In the genomic region with DNA sequence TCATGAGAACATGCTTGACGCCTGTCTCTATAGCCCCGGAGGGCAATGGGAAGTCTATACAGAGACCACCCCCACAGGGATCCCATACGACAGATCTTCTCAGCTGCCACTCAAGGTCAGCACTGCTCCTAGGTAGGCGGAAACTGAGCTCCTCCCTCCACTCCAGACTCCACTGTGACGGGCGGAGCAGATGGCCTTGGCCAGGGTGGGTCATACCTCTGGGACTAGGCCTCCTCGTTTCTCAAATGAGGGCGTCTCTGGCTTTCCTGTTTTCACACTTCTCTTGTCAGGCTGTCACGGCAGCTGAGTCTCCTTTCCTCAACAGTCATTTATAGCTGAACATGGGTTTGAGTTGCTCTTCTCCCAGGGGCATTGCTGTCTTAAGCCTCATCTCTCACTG, we compare ENCODE assay signal across 30 mouse cellular contexts.
DNase-seq lines count a peak whose midpoint lies in the region; ATAC-seq and TF ChIP-seq lines count a peak whose summit lies in the region.
"Had no signal": no experiment of that assay in that cellular context is flagged by ENCODE, and none has a peak within 500 bp of the region (broad histone marks: within the 10 kb centered on the region; RNA-seq: fewer than 3 reads in every experiment).

No protein-coding gene starts in this region.

- no peak for TF ChIP-seq POLR2A in brain, embryonic 14.5 days (IDR thresholded peaks at IDR 0.05; ENCODE audit: borderline replicate concordance, extremely low read depth, insufficient read depth, insufficient read length, poor library complexity, severe bottlenecking)

- DNase-seq in forebrain, postnatal 0 days, result no peak
- no peak for DNase-seq in limb, embryonic 10.5 days (ENCODE audit: low spot score)
- DNase-seq in brain, embryonic 14.5 days (ENCODE audit: low read depth), result peak; percentile 51
- DNase-seq in heart, postnatal 4 days, result no peak
- DNase-seq: adrenal gland, adult 2 months; adrenal gland, postnatal 36 days; cerebellum, adult 8-10 months; cerebellum, postnatal 25 days; gastrocnemius, adult 2 months; gastrocnemius, postnatal 36 days; heart, adult 18-20 months; kidney, adult 8-10 months; kidney, postnatal 4 days; layer of hippocampus, adult 9-11 months; liver, embryonic 13.5 days; lung, adult 2 months; lung, postnatal 10 days; midbrain, embryonic 14.5 days; right cerebral cortex, postnatal 4 days; thymus, adult 2 months; thymus, postnatal 36 days had no signal

- no peak for TF ChIP-seq CTCF in forebrain, postnatal 0 days (IDR thresholded peaks at IDR 0.05; ENCODE audit: low read depth)
- no peak for TF ChIP-seq CTCF in brain, embryonic 14.5 days (IDR thresholded peaks at IDR 0.05; ENCODE audit: borderline replicate concordance, extremely low read depth, insufficient read depth, insufficient read length)

- no peak overlapping the region for H3K9ac ChIP-seq in forebrain, embryonic 15.5 days (replicated peaks)
- H3K9ac ChIP-seq in forebrain, postnatal 0 days, result no peak overlapping the region
- H3K9ac ChIP-seq in limb, embryonic 12.5 days (replicated peaks), result 0 out of 2 replicates have a peak overlapping the region, but pooled peaks have one; percentile 8
- H3K9ac ChIP-seq in hindbrain, embryonic 13.5 days, result no peak overlapping the region
- H3K9ac ChIP-seq: intestine, embryonic 15.5 days; liver, embryonic 13.5 days had no signal

- no peaks in the 10 kb centered on the region for H3K36me3 ChIP-seq in forebrain, embryonic 15.5 days
- H3K36me3 ChIP-seq in forebrain, postnatal 0 days (ENCODE audit: insufficient read depth), result no peaks in the 10 kb centered on the region
- H3K36me3 ChIP-seq in limb, embryonic 12.5 days, result no peaks in the 10 kb centered on the region
- no peaks in the 10 kb centered on the region for H3K36me3 ChIP-seq in limb, embryonic 10.5 days
- H3K36me3 ChIP-seq in hindbrain, embryonic 13.5 days, result no peaks in the 10 kb centered on the region
- H3K36me3 ChIP-seq: forebrain, embryonic 10.5 days; intestine, embryonic 15.5 days; liver, embryonic 13.5 days had no signal

- WGBS in forebrain, embryonic 15.5 days, result 64% methylated on average over 9 of the region's 9 CpGs
- WGBS in forebrain, postnatal 0 days, result 64% methylated on average over 9 of the region's 9 CpGs
- 64% methylated on average over 9 of the region's 9 CpGs for WGBS in limb, embryonic 12.5 days
- WGBS in limb, embryonic 10.5 days, result 64% methylated on average over 9 of the region's 9 CpGs
- 51% methylated on average over 9 of the region's 9 CpGs for WGBS in hindbrain, embryonic 13.5 days

- no peaks in the 10 kb centered on the region for H3K9me3 ChIP-seq in forebrain, embryonic 15.5 days
- H3K9me3 ChIP-seq in forebrain, postnatal 0 days (ENCODE audit: low read length), result no peaks in the 10 kb centered on the region
- no peaks in the 10 kb centered on the region for H3K9me3 ChIP-seq in limb, embryonic 12.5 days
- no peaks in the 10 kb centered on the region for H3K9me3 ChIP-seq in limb, embryonic 10.5 days (replicated peaks)
- no peaks in the 10 kb centered on the region for H3K9me3 ChIP-seq in hindbrain, embryonic 13.5 days
- H3K9me3 ChIP-seq: forebrain, embryonic 10.5 days; intestine, embryonic 15.5 days; liver, embryonic 13.5 days had no signal

- H3K4me1 ChIP-seq in forebrain, embryonic 15.5 days, result peaks cover 17% of the 10 kb centered on the region
- H3K4me1 ChIP-seq in forebrain, postnatal 0 days (ENCODE audit: insufficient read depth), result no peaks in the 10 kb centered on the region; the same call in 1 of the 2 replicates
- H3K4me1 ChIP-seq in limb, embryonic 12.5 days (replicated peaks), result no peaks in the 10 kb centered on the region
- no peaks in the 10 kb centered on the region for H3K4me1 ChIP-seq in limb, embryonic 10.5 days
- H3K4me1 ChIP-seq in hindbrain, embryonic 13.5 days (replicated peaks), result peaks cover 32% of the 10 kb centered on the region
- H3K4me1 ChIP-seq: forebrain, embryonic 10.5 days; intestine, embryonic 15.5 days; liver, embryonic 13.5 days had no signal

- ATAC-seq in forebrain, embryonic 15.5 days (replicated peaks), result no peak; the same call in 1 of the 2 replicates
- no peak for ATAC-seq in forebrain, postnatal 0 days
- no peak for ATAC-seq in limb, embryonic 12.5 days (ENCODE audit: insufficient number of reproducible peaks, insufficient read depth, low FRiP score, low TSS enrichment, low read depth)
- 0 out of 2 replicates have a peak, but pooled peaks have one; percentile 28 for ATAC-seq in hindbrain, embryonic 13.5 days (ENCODE audit: low FRiP score)
- ATAC-seq: CD4-positive, CD25-positive, alpha-beta regulatory T cell, adult 4 months; intestine, embryonic 15.5 days had no signal

- H3K4me2 ChIP-seq in forebrain, embryonic 15.5 days (replicated peaks), result no peak overlapping the region
- H3K4me2 ChIP-seq in forebrain, postnatal 0 days (ENCODE audit: low read depth), result no peak overlapping the region
- no peak overlapping the region for H3K4me2 ChIP-seq in limb, embryonic 12.5 days
- H3K4me2 ChIP-seq in hindbrain, embryonic 13.5 days, result no peak overlapping the region
- H3K4me2 ChIP-seq: heart, embryonic 11.5 days; intestine, embryonic 15.5 days; liver, embryonic 13.5 days had no signal

- H3K27me3 ChIP-seq in forebrain, embryonic 15.5 days, result no peaks in the 10 kb centered on the region
- H3K27me3 ChIP-seq in forebrain, postnatal 0 days (ENCODE audit: insufficient read depth, low read length), result no peaks in the 10 kb centered on the region
- no peaks in the 10 kb centered on the region; the same call in 1 of the 2 replicates for H3K27me3 ChIP-seq in limb, embryonic 12.5 days
- H3K27me3 ChIP-seq in limb, embryonic 10.5 days (ENCODE audit: low read depth, poor library complexity, severe bottlenecking), result no peaks in the 10 kb centered on the region
- H3K27me3 ChIP-seq in hindbrain, embryonic 13.5 days, result no peaks in the 10 kb centered on the region
- H3K27me3 ChIP-seq: intestine, embryonic 15.5 days; liver, embryonic 13.5 days had no signal

- no peak overlapping the region for H3K4me3 ChIP-seq in forebrain, embryonic 15.5 days
- no peak overlapping the region for H3K4me3 ChIP-seq in forebrain, postnatal 0 days (ENCODE audit: low read depth, low read length)
- no peak overlapping the region for H3K4me3 ChIP-seq in limb, embryonic 12.5 days (replicated peaks)
- no peak overlapping the region for H3K4me3 ChIP-seq in limb, embryonic 10.5 days
- no peak overlapping the region for H3K4me3 ChIP-seq in hindbrain, embryonic 13.5 days
- H3K4me3 ChIP-seq: forebrain, embryonic 10.5 days; gastrocnemius, adult 2 months; intestine, embryonic 15.5 days; liver, embryonic 13.5 days had no signal

- H3K27ac ChIP-seq in forebrain, embryonic 15.5 days (replicated peaks), result 0 out of 2 replicates have a peak overlapping the region, but pooled peaks have one; percentile 2
- no peak overlapping the region for H3K27ac ChIP-seq in forebrain, postnatal 0 days (ENCODE audit: low read depth, low read length)
- H3K27ac ChIP-seq in limb, embryonic 12.5 days, result no peak overlapping the region
- H3K27ac ChIP-seq in limb, embryonic 10.5 days, result no peak overlapping the region
- H3K27ac ChIP-seq in hindbrain, embryonic 13.5 days, result no peak overlapping the region
- H3K27ac ChIP-seq: forebrain, embryonic 10.5 days; gastrocnemius, adult 2 months; intestine, embryonic 15.5 days; kidney, postnatal 0 days; liver, embryonic 13.5 days; macrophage had no signal
